Mouse (Mus musculus) MEL (cell line): ENCODE results near the gene Hfe2. TPM values are rescaled to one million over a fixed set of nuclear protein-coding genes. Genes with fewer than 3 reads are reported as not detected.

ENCODE experiments used
- DNase-seq: peaks from one replicate; pipeline ENCODE4 v3.0.0; 2011; ENCODE audit warnings: low read depth, low spot score
- H3K27ac ChIP-seq: 2 replicates; pipeline ENCODE4 v1.5.1; 2012; ENCODE audit warnings: low read depth, mild to moderate bottlenecking, control low read depth, low read length, moderate library complexity; ENCODE audit not compliant: control insufficient read depth
- H3K27me3 ChIP-seq, 2 experiments: fragments of 150-350 bp in 1 of 2; sonication (generic) in 1 of 2; 2 replicates each; pipeline ENCODE4 v1.6.1; 2012; ENCODE audit warnings: low read length in 2 of 2, mild to moderate bottlenecking in 2 of 2, improper control_type of control experiment in 1 of 2, moderate library complexity in 1 of 2; ENCODE audit not compliant: insufficient read depth in 2 of 2, control insufficient read depth in 1 of 2
- H3K36me3 ChIP-seq, 2 experiments: 2 replicates each; pipeline ENCODE4 v1.6.1; 2012 to 2014; ENCODE audit warnings: low read length in 2 of 2, improper control_type of control experiment in 1 of 2, inconsistent platforms in 1 of 2, mild to moderate bottlenecking in 1 of 2; ENCODE audit not compliant: insufficient read depth in 2 of 2, control insufficient read depth in 1 of 2
- H3K4me1 ChIP-seq, 2 experiments: fragments of 150-350 bp in 1 of 2; sonication (generic) in 1 of 2; 2 replicates each; pipeline ENCODE4 v1.6.1; 2012; ENCODE audit warnings: low read length in 2 of 2, improper control_type of control experiment in 1 of 2, mild to moderate bottlenecking in 1 of 2; ENCODE audit not compliant: insufficient read depth in 2 of 2, control insufficient read depth in 1 of 2
- H3K4me3 ChIP-seq, 2 experiments: fragments of 150-350 bp in 1 of 2; sonication (generic) in 1 of 2; 2 replicates each; pipeline ENCODE4 v1.5.1; 2012; ENCODE audit warnings: low read depth in 2 of 2, low read length in 2 of 2, mild to moderate bottlenecking in 2 of 2, moderate library complexity in 2 of 2, control low read depth in 1 of 2, improper control_type of control experiment in 1 of 2; ENCODE audit not compliant: control insufficient read depth in 1 of 2, insufficient read depth in 1 of 2
- H3K79me2 ChIP-seq: 2 replicates; pipeline ENCODE4 v1.6.1; 2012; ENCODE audit warnings: mild to moderate bottlenecking, low read length, moderate library complexity; ENCODE audit not compliant: control insufficient read depth, poor library complexity, insufficient read depth
- H3K9ac ChIP-seq: 2 replicates; pipeline ENCODE4 v1.6.1; 2012; ENCODE audit warnings: low read depth, mild to moderate bottlenecking, control low read depth, low read length, moderate library complexity; ENCODE audit not compliant: control insufficient read depth, poor library complexity, severe bottlenecking
- H3K9me3 ChIP-seq: fragments of 150-350 bp; sonication (generic); replicated peaks from 2 replicates; pipeline ENCODE4 v1.6.1; 2012; ENCODE audit warnings: mild to moderate bottlenecking, low read length, improper control_type of control experiment, moderate library complexity; ENCODE audit not compliant: insufficient read depth
- CHD2 ChIP-seq: IDR thresholded peaks from 2 replicates; pipeline ENCODE4 v1.6.1; 2011; ENCODE audit warnings: low read length, improper control_type of control experiment
- EP300 ChIP-seq, 2 experiments: IDR thresholded peaks; 2 replicates each; pipeline ENCODE4 v1.6.1; 2011; ENCODE audit warnings: improper control_type of control experiment in 2 of 2, low read length in 2 of 2, low read depth in 1 of 2, mild to moderate bottlenecking in 1 of 2
- KAT2A ChIP-seq: conservative IDR thresholded peaks from 2 replicates; pipeline ENCODE4 v1.6.1; 2012; ENCODE audit warnings: low read depth, low read length, improper control_type of control experiment, inconsistent platforms
- POLR2A ChIP-seq, 2 experiments: IDR thresholded peaks; 2 replicates each; pipeline ENCODE4 v1.6.1; 2011 to 2012; ENCODE audit warnings: low read length in 2 of 2, mild to moderate bottlenecking in 2 of 2, control low read depth in 1 of 2, improper control_type of control experiment in 1 of 2, low read depth in 1 of 2, moderate library complexity in 1 of 2; ENCODE audit not compliant: control insufficient read depth in 1 of 2, insufficient read depth in 1 of 2, poor library complexity in 1 of 2
- POLR2AphosphoS2 ChIP-seq: IDR thresholded peaks from 2 replicates; pipeline ENCODE4 v1.6.1; 2011; ENCODE audit warnings: low read length, improper control_type of control experiment
- RAD21 ChIP-seq: IDR thresholded peaks from 2 replicates; pipeline ENCODE4 v1.6.1; 2011; ENCODE audit warnings: mild to moderate bottlenecking, low read depth, low read length, improper control_type of control experiment
- TAL1 ChIP-seq: IDR thresholded peaks from 2 replicates; pipeline ENCODE4 v1.6.1; 2012; ENCODE audit warnings: mild to moderate bottlenecking, inconsistent platforms, low read length, moderate library complexity, mixed read lengths
- USF1 ChIP-seq: IDR thresholded peaks from 2 replicates; pipeline ENCODE4 v1.6.1; 2014; ENCODE audit warnings: low read depth, mild to moderate bottlenecking, inconsistent platforms, low read length, improper control_type of control experiment, moderate library complexity
- ZC3H11A ChIP-seq: IDR thresholded peaks from 2 replicates; pipeline ENCODE4 v1.6.1; 2012; ENCODE audit warnings: low read depth, mild to moderate bottlenecking, inconsistent platforms, low read length, improper control_type of control experiment
- ZMIZ1 ChIP-seq: IDR thresholded peaks from 2 replicates; pipeline ENCODE4 v1.6.1; 2012; ENCODE audit warnings: low read depth, mild to moderate bottlenecking, inconsistent platforms, low read length, improper control_type of control experiment, moderate library complexity
- ZNF384 ChIP-seq: IDR thresholded peaks from 2 replicates; pipeline ENCODE4 v1.6.1; 2012; ENCODE audit warnings: low read depth, mild to moderate bottlenecking, inconsistent platforms, low read length, improper control_type of control experiment
- polyA plus RNA-seq, 2 experiments: library from polyadenylated mRNA; stranded (reverse) in 1 of 2; unstranded in 1 of 2; fragments of >175 nt in 1 of 2; fragments of >200 nt in 1 of 2; gene quantifications; 2 replicates each; pipeline versions ENCODE4 v1.2.1 to v1.2.4; 2012; ENCODE audit warnings: low replicate concordance in 2 of 2, low read depth in 1 of 2; ENCODE audit not compliant: insufficient read length in 2 of 2, insufficient read depth in 1 of 2, missing spikeins in 1 of 2
- total RNA-seq: library from RNA; depleted of rRNA; stranded (reverse); fragments of 300-350 nt; gene quantifications from 2 replicates; pipeline ENCODE4 v1.2.3, GENCODE M21; 2012

Hfe2 gene
- total and polyA plus RNA-seq, 3 experiments = not detected

GRCm38 (mm10) chr3:96573611-96574511, 48.9 kb downstream of the Hfe2 start:
- no peak overlapping the region for H3K9ac ChIP-seq
- TF ChIP-seq KAT2A (no peak), POLR2AphosphoS2 (no peak), ZC3H11A (0 out of 2 replicates have a peak, but pooled peaks have one; percentile 2), EP300 (IDR thresholded peaks at IDR 0.05; ENCODE audit: low read depth in 1 of 2, low read length in 2 of 2) (peak in 1 of 2 experiments; percentile 17; a peak in 1 of 4 replicates)
- H3K4me3 ChIP-seq = no peak overlapping the region
- no peak for DNase-seq
- peaks cover 0 to 17% of the 10 kb centered on the region in 2 experiments; a peak in 2 of 4 replicates for H3K36me3 ChIP-seq
- H3K27ac ChIP-seq = no peak overlapping the region
- no peaks in the 10 kb centered on the region for H3K27me3 ChIP-seq
- H3K79me2 ChIP-seq = peaks cover 3% of the 10 kb centered on the region; the same call in 1 of the 2 replicates
- H3K9me3 ChIP-seq = no peaks in the 10 kb centered on the region
- peaks cover 9 to 28% of the 10 kb centered on the region in 2 experiments for H3K4me1 ChIP-seq

GRCm38 (mm10) chr3:96575272-96575984, 50.5 kb downstream of the Hfe2 start:
- H3K4me3 ChIP-seq = no peak overlapping the region; a peak in 1 of 4 replicates
- DNase-seq = no peak
- peaks cover 0 to 24% of the 10 kb centered on the region in 2 experiments; a peak in 2 of 4 replicates for H3K36me3 ChIP-seq
- H3K9ac ChIP-seq = peak overlapping the region; percentile 77; the same call in 1 of the 2 replicates
- TF ChIP-seq USF1 (no peak), CHD2 (no peak), ZMIZ1 (no peak), POLR2A (IDR thresholded peaks at IDR 0.05; ENCODE audit: control insufficient read depth in 1 of 2, insufficient read depth in 1 of 2, low read depth in 1 of 2, low read length in 2 of 2, poor library complexity in 1 of 2) (no peak), TAL1 (no peak), EP300 (IDR thresholded peaks at IDR 0.05; ENCODE audit: low read depth in 1 of 2, low read length in 2 of 2) (no peak), RAD21 (no peak), ZNF384 (no peak)
- H3K9me3 ChIP-seq = no peaks in the 10 kb centered on the region
- no peak overlapping the region for H3K27ac ChIP-seq
- peaks cover 9 to 36% of the 10 kb centered on the region in 2 experiments for H3K4me1 ChIP-seq
- peaks cover 3% of the 10 kb centered on the region; the same call in 1 of the 2 replicates for H3K79me2 ChIP-seq
- H3K27me3 ChIP-seq = no peaks in the 10 kb centered on the region
